Mouse (Mus musculus) retina, postnatal 7 days (tissue): ENCODE measurements around the gene Cux2.
A peak's percentile ranks its signal among the peaks of the same experiment; 100 is the strongest.

ENCODE experiments used
- DNase-seq: peaks from one replicate; pipeline ENCODE4 v3.0.0-alpha.2; 2012; ENCODE audit warnings: low read depth, low spot score

Cux2 gene

GRCm38 (mm10) chr5:121837441-121838340 is 212.2 kb downstream of the Cux2 start, which contains the start of gene Sh2b3:
TSS of gene Sh2b3 (minus strand) at chr5:121837646.
- DNase-seq: no peak

- DNase-seq: peak; percentile 65
These were observed 213.0 kb downstream of the Cux2 start for GRCm38 (mm10) chr5:121836692-121837415.

GRCm38 (mm10) chr5:121835949-121836691 is 213.8 kb downstream of the Cux2 start:
- no peak for DNase-seq

GRCm38 (mm10) chr5:121834991-121835747 is 214.7 kb downstream of the Cux2 start:
- no peak for DNase-seq

- no peak for DNase-seq
These were observed 215.7 kb downstream of the Cux2 start for GRCm38 (mm10) chr5:121834241-121834606.

GRCm38 (mm10) chr5:121833572-121834240 is 216.2 kb downstream of the Cux2 start:
- DNase-seq: no peak

GRCm38 (mm10) chr5:121833159-121833558 is 216.7 kb downstream of the Cux2 start:
- DNase-seq: no peak

- no peak for DNase-seq
These were observed 217.3 kb downstream of the Cux2 start for GRCm38 (mm10) chr5:121832376-121833155.

GRCm38 (mm10) chr5:121831002-121831601 is 218.8 kb downstream of the Cux2 start:
- DNase-seq: no peak

GRCm38 (mm10) chr5:121828491-121829432 is 221.1 kb downstream of the Cux2 start:
- peak; percentile 45 for DNase-seq

GRCm38 (mm10) chr5:121827876-121828275 is 222.0 kb downstream of the Cux2 start:
- no peak for DNase-seq

- DNase-seq: no peak
These were observed 224.3 kb downstream of the Cux2 start for GRCm38 (mm10) chr5:121825606-121826005.

- no peak for DNase-seq
These were observed 225.8 kb downstream of the Cux2 start for GRCm38 (mm10) chr5:121824121-121824520.

GRCm38 (mm10) chr5:121823668-121824067 is 226.2 kb downstream of the Cux2 start:
- no peak for DNase-seq

GRCm38 (mm10) chr5:121822786-121823505 is 227.0 kb downstream of the Cux2 start:
- DNase-seq: no peak

GRCm38 (mm10) chr5:121821552-121821951 is 228.3 kb downstream of the Cux2 start:
- DNase-seq: no peak

- no peak for DNase-seq
These were observed 228.8 kb downstream of the Cux2 start for GRCm38 (mm10) chr5:121821116-121821515.

- DNase-seq: no peak
These were observed 229.2 kb downstream of the Cux2 start for GRCm38 (mm10) chr5:121820657-121821056.
